Mouse (Mus musculus): Measurements from ENCODE around the gene Atp6v0b. TPM values are rescaled to one million over a fixed set of nuclear protein-coding genes. Genes with fewer than 3 reads are reported as not detected.

Gene Atp6v0b
- polyA plus RNA-seq, 1 experiment, result 164 TPM

DNA sequence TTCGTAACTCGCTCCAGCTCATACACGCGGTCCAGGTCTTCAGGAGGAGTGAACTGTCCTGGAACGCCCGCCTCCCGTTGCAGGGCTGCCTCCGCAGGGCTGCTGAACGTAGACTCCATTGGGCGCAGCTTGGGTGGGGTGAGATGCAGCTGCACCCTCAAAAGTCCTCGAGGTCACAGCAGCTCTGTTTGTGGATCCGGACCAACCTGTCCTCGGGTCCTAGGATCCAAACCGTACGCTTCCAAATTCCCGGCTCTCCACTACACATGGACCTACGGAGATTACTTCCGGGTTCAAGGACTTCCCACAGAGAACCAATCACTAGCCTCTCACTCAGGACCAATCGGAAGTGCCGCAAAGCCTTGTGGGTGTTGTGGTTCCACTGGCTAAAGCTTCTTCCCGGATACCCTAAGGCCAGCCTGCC lies 4.6 kb upstream of the Atp6v0b start, which contains the start of gene Dph2:
TSS of gene Dph2 (minus strand) at position 295 of the 424 bp plus-strand sequence.
- Histone ChIP-seq H3K4me3 (ENCODE audit: insufficient read depth, low read depth, low read length) (peak within 1 kb of the TSS; percentile 84), H3K27ac (replicated peaks; ENCODE audit: low read depth, low read length) (no peak within 1 kb of the TSS), H3K4me1 (ENCODE audit: control insufficient read depth, insufficient read depth, insufficient read length, low read length) (no peaks in the 10 kb centered on the region)

DNA sequence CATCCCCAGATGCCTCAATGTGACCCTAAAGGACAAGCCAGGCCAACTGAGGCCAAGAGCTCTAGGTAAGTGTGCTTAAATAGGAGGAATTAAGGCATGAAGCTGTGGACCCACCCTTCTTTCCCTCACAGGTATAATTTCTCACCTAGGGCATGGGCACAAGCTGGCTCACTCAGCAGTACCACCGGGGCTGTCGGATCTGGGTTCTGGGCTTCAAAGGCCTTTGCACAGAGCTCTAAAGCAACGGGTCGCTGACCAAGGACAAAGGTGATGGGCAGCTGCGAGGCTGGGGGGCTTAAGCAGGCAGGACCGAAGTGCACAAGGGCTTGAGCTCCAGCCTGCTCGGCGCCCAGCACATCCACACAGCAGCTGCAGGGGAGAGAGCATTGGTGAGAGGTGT lies 3.6 kb upstream of the Atp6v0b start:
- H3K4me1 ChIP-seq (ENCODE audit: control insufficient read depth, insufficient read depth, insufficient read length, low read length), result peaks cover 5% of the 10 kb centered on the region; the same call in 1 of the 2 replicates
- H3K4me3 ChIP-seq (ENCODE audit: insufficient read depth, low read depth, low read length), result peak overlapping the region; percentile 84
- H3K27ac ChIP-seq (replicated peaks; ENCODE audit: low read depth, low read length), result no peak overlapping the region

DNA sequence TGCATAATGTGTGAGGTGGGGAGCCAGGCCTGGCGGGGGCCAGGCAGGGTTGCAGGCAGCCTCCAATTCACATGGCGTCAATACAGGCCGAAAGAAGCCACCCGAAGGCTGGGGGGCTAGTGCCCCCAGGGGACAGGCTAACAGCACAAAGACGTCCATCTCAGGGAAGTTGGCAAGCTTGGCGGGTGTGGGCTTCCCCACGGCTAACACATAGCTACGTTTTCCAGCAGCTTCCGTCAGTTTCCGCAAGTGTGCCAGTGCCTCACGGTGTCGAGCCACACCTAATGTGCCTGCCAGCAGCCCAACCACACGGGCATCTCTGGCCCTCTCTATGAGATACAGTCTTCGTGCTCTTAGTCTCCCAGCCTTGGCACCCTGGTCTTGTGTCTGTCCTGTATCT lies 2.9 kb upstream of the Atp6v0b start:
- peaks cover 5% of the 10 kb centered on the region; the same call in 1 of the 2 replicates for H3K4me1 ChIP-seq (ENCODE audit: control insufficient read depth, insufficient read depth, insufficient read length, low read length)
- no peak overlapping the region for H3K4me3 ChIP-seq (ENCODE audit: insufficient read depth, low read depth, low read length)
- no peak overlapping the region for H3K27ac ChIP-seq (replicated peaks; ENCODE audit: low read depth, low read length)

DNA sequence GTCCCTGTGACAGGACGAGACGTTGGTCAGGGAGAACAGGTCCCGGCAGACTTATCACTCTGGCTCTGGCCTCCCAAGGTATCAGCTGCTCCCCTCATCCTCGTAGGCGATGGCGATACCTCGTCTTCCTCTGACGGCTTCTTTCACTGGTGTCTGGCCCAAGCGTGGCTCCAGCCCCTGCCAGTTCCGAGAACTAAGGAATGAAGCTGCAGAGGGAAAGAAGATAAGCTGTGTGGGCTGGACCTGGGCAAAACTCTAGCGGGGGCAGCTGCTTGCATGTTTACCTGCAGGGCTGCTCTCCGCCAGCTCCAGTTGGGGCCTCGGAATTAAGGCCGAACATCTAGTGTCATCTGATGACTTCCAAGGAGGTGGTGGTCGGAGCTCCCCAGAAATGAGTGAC lies 2.3 kb upstream of the Atp6v0b start:
- Histone ChIP-seq H3K4me3 (ENCODE audit: insufficient read depth, low read depth, low read length) (no peak overlapping the region), H3K4me1 (ENCODE audit: control insufficient read depth, insufficient read depth, insufficient read length, low read length) (peaks cover 5% of the 10 kb centered on the region; the same call in 1 of the 2 replicates), H3K27ac (replicated peaks; ENCODE audit: low read depth, low read length) (no peak overlapping the region)

DNA sequence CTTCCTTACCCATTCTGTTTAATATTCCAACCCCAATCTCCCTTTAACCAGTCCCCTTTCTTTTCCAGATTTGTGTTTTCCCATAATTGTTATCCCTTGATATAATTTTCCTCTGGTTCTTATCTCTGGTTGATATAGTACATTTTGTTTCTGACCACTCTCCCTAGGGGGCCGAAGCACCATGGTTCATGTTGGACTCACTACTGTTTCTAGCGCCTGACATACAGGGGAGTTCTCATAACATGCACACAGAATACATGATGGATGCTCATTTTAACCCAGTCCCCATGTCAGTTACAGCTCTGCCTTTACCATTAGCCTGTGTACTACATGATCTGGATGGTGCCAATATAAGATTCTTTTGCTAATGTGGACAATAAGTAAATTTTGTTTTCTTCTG lies 787 bp upstream of the Atp6v0b start:
- peaks cover 8% of the 10 kb centered on the region for H3K4me1 ChIP-seq (ENCODE audit: control insufficient read depth, insufficient read depth, insufficient read length, low read length)
- H3K4me3 ChIP-seq (ENCODE audit: insufficient read depth, low read depth, low read length), result no peak overlapping the region
- H3K27ac ChIP-seq (replicated peaks; ENCODE audit: low read depth, low read length), result no peak overlapping the region

DNA sequence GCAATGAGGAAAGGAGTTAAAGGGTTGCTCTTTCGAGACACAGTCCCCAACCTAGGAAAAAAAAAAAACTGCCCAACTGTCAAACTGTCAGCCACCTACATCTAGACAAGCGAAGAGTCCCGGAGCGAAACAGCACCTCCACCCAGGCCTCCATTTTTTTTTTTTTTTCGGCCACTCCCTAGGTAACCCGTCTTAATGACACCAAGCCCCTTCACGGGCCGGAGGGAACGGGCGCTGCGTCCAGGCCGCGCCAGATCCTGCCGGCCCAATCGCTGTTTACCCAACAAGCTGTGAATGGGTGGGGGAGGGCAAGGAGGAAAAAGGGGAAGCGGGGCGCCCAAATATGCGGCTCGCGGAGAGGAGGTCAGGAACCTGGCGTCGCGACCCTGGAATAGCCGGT lies 489 bp downstream of the Atp6v0b start:
- Histone ChIP-seq H3K27ac (replicated peaks; ENCODE audit: low read depth, low read length) (peak overlapping the region; percentile 60; the same call in 1 of the 2 replicates), H3K4me3 (ENCODE audit: insufficient read depth, low read depth, low read length) (peak overlapping the region; percentile 81)

DNA sequence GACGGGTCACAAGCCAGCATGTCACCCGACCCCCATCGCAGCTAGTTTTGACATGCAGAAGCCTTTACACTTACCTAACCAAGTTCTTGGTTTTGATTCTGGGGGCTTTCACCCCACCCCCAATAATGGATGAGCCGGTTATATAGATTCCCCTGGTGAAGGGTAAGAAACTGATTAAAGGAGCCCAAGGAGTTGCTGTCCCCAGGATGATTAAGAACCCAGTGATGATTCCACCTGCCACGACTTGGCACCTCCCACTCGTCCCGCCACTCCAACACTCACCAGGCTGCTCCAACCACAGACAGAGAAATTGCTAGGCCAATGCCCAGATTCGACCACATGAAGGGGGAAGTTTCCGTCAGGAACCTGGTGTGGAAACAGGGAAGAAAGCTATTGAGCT lies 1.1 kb downstream of the Atp6v0b start:
- H3K4me1 ChIP-seq (ENCODE audit: control insufficient read depth, insufficient read depth, insufficient read length, low read length), result peaks cover 8% of the 10 kb centered on the region
- no peak overlapping the region for H3K27ac ChIP-seq (replicated peaks; ENCODE audit: low read depth, low read length)
- peak overlapping the region; percentile 81 for H3K4me3 ChIP-seq (ENCODE audit: insufficient read depth, low read depth, low read length)

More for the DNA sequence above, 489 bp downstream of the Atp6v0b start:
- peaks cover 8% of the 10 kb centered on the region for H3K4me1 ChIP-seq (ENCODE audit: control insufficient read depth, insufficient read depth, insufficient read length, low read length)

DNA sequence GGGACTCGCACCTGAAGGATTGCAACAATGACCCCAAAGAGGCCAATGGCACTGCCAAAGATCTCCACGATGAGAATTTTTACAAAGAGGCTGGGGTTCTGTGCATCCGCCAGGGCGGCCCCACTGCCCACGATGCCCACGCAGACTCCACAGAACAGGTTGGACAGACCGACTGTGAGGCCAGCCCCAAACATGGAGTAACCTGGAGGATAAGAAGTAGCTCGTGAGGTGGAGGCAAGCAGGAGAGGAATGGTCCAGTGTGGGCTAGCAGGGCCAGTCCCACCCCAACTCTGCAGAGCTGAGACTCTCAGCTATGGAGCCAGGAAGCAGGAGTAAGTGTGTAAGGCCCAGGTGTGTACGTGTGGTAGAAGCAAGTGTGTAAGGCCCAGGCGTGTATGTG lies 2.0 kb downstream of the Atp6v0b start:
- Histone ChIP-seq H3K4me1 (ENCODE audit: control insufficient read depth, insufficient read depth, insufficient read length, low read length) (peaks cover 8% of the 10 kb centered on the region), H3K4me3 (ENCODE audit: insufficient read depth, low read depth, low read length) (no peak overlapping the region), H3K27ac (replicated peaks; ENCODE audit: low read depth, low read length) (no peak overlapping the region)

DNA sequence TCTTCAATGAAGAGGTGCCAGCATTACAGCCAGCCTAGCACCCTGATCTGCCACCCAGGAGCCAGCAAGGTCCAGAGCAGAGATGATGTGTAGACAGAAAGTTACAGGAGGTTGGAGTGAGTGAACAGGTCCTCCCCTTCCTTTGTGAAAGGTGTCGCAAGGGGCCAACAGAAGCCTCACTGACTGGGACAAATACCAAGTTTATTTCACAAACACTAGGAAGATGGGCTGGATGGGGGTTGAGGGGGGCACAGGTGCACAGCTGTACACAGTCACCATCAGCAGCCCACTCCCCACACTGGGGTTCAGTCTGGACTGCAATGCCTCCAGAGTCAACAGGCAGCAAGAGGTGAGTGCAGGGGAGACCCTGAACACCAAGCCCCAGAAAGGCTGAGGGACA lies 3.0 kb downstream of the Atp6v0b start:
- H3K27ac ChIP-seq (replicated peaks; ENCODE audit: low read depth, low read length), result no peak overlapping the region
- no peak overlapping the region for H3K4me3 ChIP-seq (ENCODE audit: insufficient read depth, low read depth, low read length)
- H3K4me1 ChIP-seq (ENCODE audit: control insufficient read depth, insufficient read depth, insufficient read length, low read length), result peaks cover 8% of the 10 kb centered on the region

DNA sequence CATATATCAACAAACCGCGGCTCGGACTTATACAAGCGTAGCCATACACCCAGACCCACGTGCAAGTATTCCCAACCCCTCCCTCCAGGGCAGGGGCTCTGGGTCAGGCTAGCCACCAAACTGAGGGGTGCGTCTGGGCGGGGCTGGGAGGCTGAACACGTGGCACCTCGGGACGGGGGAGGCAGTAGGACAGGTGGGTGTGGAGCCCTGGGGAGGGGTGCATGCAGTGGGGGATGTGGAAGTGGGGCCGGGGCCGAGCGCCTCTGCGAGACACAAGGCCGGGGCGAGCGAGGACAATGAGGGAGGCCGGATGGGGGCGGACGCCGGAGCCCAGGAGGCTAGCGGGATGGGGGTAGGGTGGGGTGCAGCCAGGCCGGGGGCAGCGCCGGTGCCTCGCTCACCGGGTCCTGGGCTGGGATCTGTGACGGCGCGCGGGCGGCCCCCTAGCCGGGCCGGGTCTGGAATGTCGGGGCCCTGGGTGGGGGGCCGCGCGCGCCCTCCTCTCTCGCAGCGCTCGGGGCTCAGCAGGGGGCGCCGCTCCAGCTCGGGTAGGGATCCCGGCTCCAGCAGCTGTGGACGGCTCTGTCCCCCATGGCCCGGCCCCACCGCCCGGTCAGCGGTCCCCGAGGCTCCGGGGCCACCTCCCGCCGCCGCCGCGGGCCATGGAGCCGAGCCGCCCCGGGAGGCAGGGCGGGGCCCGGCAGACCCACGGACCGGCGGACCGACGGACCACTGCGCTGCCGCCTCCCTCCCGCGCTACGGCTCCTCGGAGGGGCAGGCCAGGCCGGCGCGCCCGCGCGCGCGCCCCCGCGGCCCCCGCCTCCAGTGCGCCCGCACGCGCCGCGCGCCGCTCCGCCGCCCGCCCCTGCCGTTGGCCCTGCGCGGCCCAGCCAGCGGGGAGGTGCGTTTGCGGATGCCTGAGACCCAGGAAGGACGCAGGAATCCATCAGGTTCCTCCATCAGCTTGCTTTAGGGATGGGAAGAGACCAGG lies 4.1 kb downstream of the Atp6v0b start, which contains the start of gene B4galt2:
TSS of gene B4galt2 (minus strand) at position 787 of the 991 bp plus-strand sequence.
- Histone ChIP-seq H3K4me3 (ENCODE audit: insufficient read depth, low read depth, low read length) (peak within 1 kb of the TSS; percentile 66), H3K27ac (replicated peaks; ENCODE audit: low read depth, low read length) (no peak within 1 kb of the TSS), H3K4me1 (ENCODE audit: control insufficient read depth, insufficient read depth, insufficient read length, low read length) (peaks cover 8% of the 10 kb centered on the region)

DNA sequence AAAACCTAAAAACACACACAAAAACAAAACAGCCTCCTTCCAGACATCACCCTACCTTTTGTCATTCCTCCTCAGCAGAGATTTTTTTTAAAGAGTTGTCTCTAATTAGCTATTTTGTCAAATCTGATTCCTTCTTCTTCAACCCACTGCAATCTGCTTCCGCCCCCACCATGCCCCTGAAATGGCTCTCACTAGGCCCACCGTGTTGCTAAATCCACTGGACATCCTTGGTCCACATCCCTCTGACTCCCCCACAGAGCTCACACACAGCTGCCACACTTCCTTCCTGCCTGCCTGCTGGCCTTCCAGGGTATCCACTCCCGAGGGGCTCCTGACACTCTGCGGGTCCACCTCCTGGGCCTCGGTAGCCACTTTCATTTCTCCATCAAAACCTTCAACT lies 8.4 kb downstream of the Atp6v0b start:
- Histone ChIP-seq H3K4me3 (ENCODE audit: insufficient read depth, low read depth, low read length) (no peak overlapping the region), H3K4me1 (ENCODE audit: control insufficient read depth, insufficient read depth, insufficient read length, low read length) (peaks cover 3% of the 10 kb centered on the region), H3K27ac (replicated peaks; ENCODE audit: low read depth, low read length) (no peak overlapping the region)

DNA sequence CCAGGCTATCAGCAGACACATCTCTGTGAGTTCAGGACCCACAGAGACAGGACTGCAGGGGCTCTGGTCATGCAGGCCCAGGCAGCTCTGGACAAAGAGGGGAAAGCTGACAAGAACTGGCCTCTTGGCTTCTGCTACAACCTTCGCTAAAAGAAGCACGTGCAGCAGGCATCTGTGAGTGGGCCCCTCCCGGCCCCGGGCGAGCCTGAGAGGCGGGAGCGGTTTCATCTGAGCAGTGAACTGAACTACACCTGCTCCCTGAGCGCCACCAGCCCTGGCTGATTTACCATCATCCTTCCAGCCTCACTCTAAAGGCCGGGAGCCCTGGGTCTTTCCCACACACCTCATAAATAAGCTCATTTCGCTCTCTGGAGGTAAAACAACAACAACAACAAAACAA lies 8.8 kb downstream of the Atp6v0b start:
- Histone ChIP-seq H3K27ac (replicated peaks; ENCODE audit: low read depth, low read length) (no peak overlapping the region), H3K4me1 (ENCODE audit: control insufficient read depth, insufficient read depth, insufficient read length, low read length) (no peaks in the 10 kb centered on the region), H3K4me3 (ENCODE audit: insufficient read depth, low read depth, low read length) (no peak overlapping the region)

DNA sequence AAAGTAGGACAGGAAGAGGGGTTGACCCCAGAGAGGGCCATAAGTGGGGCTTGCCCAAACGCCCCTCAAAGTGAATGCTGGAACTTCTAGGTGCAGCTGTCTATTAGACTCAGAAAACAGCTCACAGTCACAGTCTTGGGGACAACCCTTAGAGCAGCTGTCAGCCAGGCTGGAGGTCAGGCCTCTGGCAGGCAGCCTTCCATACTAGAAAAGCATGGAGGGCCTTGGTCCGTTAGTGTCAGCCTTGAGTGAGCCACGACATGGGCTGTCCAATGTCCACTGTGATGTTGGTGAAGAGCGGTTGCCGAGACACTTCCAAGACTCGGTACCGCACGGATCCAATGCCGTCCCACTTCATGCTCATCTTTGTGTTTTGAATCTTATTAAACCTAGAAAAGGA lies 13.5 kb downstream of the Atp6v0b start:
- Histone ChIP-seq H3K4me3 (ENCODE audit: insufficient read depth, low read depth, low read length) (no peak overlapping the region), H3K4me1 (ENCODE audit: control insufficient read depth, insufficient read depth, insufficient read length, low read length) (no peaks in the 10 kb centered on the region), H3K27ac (replicated peaks; ENCODE audit: low read depth, low read length) (no peak overlapping the region)

DNA sequence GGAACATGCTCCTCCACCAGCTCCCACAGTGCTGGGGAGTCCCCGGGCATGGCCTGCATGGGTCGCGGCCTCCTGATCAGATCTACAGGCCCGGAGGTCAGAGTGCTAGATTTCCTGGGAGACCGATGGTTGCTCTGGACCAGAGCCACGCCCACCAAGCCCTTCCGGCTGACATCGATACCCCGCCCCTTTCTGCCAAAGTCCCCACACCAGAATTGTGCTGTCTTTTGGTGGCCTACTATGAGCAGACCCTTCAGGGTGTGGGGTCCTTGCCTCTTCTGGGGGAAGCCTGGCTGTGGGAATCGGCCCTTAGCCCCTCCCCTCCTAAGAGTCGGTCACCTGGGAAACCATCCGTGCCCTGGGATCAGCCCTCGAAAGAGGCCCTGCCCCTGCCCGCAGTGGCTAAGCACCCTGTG lies 14.7 kb downstream of the Atp6v0b start, which contains the start of gene Ccdc24:
TSS of gene Ccdc24 (minus strand) at position 87 of the 416 bp plus-strand sequence.
- H3K27ac ChIP-seq (replicated peaks; ENCODE audit: low read depth, low read length), result no peak within 1 kb of the TSS
- no peaks in the 10 kb centered on the region for H3K4me1 ChIP-seq (ENCODE audit: control insufficient read depth, insufficient read depth, insufficient read length, low read length)
- no peak within 1 kb of the TSS for H3K4me3 ChIP-seq (ENCODE audit: insufficient read depth, low read depth, low read length)

DNA sequence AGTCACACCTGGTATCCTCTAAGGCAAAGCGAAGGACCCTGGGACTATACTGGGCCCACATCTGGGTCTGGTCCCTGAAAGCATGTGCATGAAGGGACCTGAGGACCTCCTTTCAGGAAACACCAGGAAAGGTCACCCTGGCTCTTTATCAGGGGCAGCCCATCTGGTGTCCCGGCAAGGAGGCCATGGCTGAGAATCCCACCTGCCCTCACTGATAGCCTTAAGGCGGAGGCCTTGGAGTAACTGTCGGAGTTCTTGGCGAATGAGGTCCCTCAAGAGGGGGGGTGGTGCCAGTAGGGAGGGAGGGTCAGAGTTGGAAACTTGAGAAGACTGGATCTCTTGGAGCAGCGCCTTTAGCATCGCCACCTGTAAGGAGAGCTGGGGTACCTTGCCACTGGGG lies 15.3 kb downstream of the Atp6v0b start:
- Histone ChIP-seq H3K4me3 (ENCODE audit: insufficient read depth, low read depth, low read length) (no peak overlapping the region), H3K4me1 (ENCODE audit: control insufficient read depth, insufficient read depth, insufficient read length, low read length) (no peaks in the 10 kb centered on the region), H3K27ac (replicated peaks; ENCODE audit: low read depth, low read length) (no peak overlapping the region)

DNA sequence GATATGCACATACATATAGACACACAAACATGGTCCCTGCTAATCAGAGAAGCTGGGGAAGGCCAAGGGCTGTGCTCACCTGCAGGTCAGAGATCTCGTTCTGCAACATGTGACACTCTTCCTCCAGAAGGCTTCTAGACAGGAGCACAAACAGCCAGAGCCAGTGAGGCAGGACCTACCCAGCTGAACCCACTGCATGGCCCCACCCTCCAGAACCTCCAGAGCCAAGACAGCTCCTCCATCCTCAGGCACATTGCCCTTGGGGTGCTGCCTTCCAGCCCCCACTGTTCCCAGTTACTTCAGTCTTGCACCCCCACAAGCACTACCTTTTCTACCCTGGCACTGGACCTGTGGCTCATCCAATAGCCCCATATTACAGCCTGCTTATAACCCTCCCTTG lies 16.7 kb downstream of the Atp6v0b start:
- Histone ChIP-seq H3K4me1 (ENCODE audit: control insufficient read depth, insufficient read depth, insufficient read length, low read length) (no peaks in the 10 kb centered on the region), H3K27ac (replicated peaks; ENCODE audit: low read depth, low read length) (no peak overlapping the region), H3K4me3 (ENCODE audit: insufficient read depth, low read depth, low read length) (no peak overlapping the region)

Data from brown adipose tissue, adult 24 weeks (tissue).